Mouse (Mus musculus) mammary gland, adult 2 months (tissue): Measurements from ENCODE around the gene Myh1. TPM values are rescaled to one million over a fixed set of nuclear protein-coding genes. Genes with fewer than 3 reads are reported as not detected.

Source experiments
- polyA plus RNA-seq: library from polyadenylated mRNA; depleted of rRNA; stranded (reverse); fragments of >200 nt; gene quantifications from 2 replicates; pipeline ENCODE4 v1.2.3, GENCODE M21; 2012; ENCODE audit warnings: low replicate concordance; rRNA removed

Myh1 gene
- polyA plus RNA-seq = 0.05 and 93.2 TPM in 2 replicates

GRCm38 (mm10) chr11:67199752-67200151 is at the start of gene Myh1:
Myh1 (plus strand) TSS chr11:67200052.

GRCm38 (mm10) chr11:67170727-67171126 is 29.1 kb upstream of the Myh1 start, which contains the start of gene Myh2:
Myh2 (plus strand) TSS chr11:67171027.

GRCm38 (mm10) chr11:67237481-67238079 is 37.7 kb downstream of the Myh1 start, which contains the start of gene Myh4:
Myh4 (plus strand) TSS chr11:67238029.

Other genes starting within 250 kb of the Myh1 start
- 0.25 and 0.79 TPM in 2 replicates for gene Tmem238l, start 243.4 kb upstream of the Myh1 start, polyA plus RNA-seq
- gene Tmem220, start 174.9 kb upstream of the Myh1 start, polyA plus RNA-seq = 1.7 and 4.3 TPM in 2 replicates
- 8.3 and 21.9 TPM in 2 replicates for gene Adprm, start 147.5 kb upstream of the Myh1 start, polyA plus RNA-seq
- gene Sco1, start 147.4 kb upstream of the Myh1 start, polyA plus RNA-seq = 3.8 and 4.1 TPM in 2 replicates
- gene Myh3, start 121.8 kb upstream of the Myh1 start, polyA plus RNA-seq = 0.06 TPM in 1 of 2 replicates, not detected in the other
- 0.04 and 30.2 TPM in 2 replicates for gene Myh2, start 29.0 kb upstream of the Myh1 start, polyA plus RNA-seq
- gene Myh4, start 38.0 kb downstream of the Myh1 start, polyA plus RNA-seq = 0.20 and 525 TPM in 2 replicates
- gene Myh8, start 77.1 kb downstream of the Myh1 start, polyA plus RNA-seq = 0.07 TPM in 1 of 2 replicates, not detected in the other
- 0.09 TPM in 1 of 2 replicates, not detected in the other for gene Myh13, start 121.6 kb downstream of the Myh1 start, polyA plus RNA-seq